Mouse (Mus musculus) ES-Bruce4 (cell line): Measurements from ENCODE around the gene Fgfr2.

Source experiments
- CTCF ChIP-seq: IDR thresholded peaks from one replicate; pipeline ENCODE4 v1.8.1; 2011; ENCODE audit warnings: low read depth, low read length
- POLR2A ChIP-seq: IDR thresholded peaks from one replicate; pipeline ENCODE4 v1.8.1; 2011; ENCODE audit warnings: low read length; ENCODE audit not compliant: insufficient read depth

- no peak for TF ChIP-seq POLR2A
- TF ChIP-seq CTCF: no peak
Observed at GRCm38 (mm10) chr7:132815081-132815480, 308.1 kb downstream of the Fgfr2 start.
